Mouse (Mus musculus) T-helper 2 cell (primary cell): ENCODE measurements around the gene Trim62.

Experiments used
- in situ Hi-C: fragments of 300-600 bp; cut with MboI, MseI; formaldehyde crosslinking; loops from one replicate; pipeline ENCODE4 v1.15.1; 2025; ENCODE audit warnings: high pct_unique_total_duplicates

Trim62 gene

GRCm38 (mm10) chr4:128907238-128907968 lies 24.0 kb downstream of the Trim62 start:
- in situ Hi-C loops, result no loop called here

- in situ Hi-C loops, result no loop called here
Observed at GRCm38 (mm10) chr4:128908586-128909377, 25.4 kb downstream of the Trim62 start.

GRCm38 (mm10) chr4:128909378-128909831 lies 26.0 kb downstream of the Trim62 start:
- in situ Hi-C loops, result no loop called here

- in situ Hi-C loops, result no loop called here
Observed at GRCm38 (mm10) chr4:128910276-128911063, 27.1 kb downstream of the Trim62 start.

- in situ Hi-C loops, result no loop called here
Observed at GRCm38 (mm10) chr4:128912085-128912484, 28.7 kb downstream of the Trim62 start.

- in situ Hi-C loops, result no loop called here
Observed at GRCm38 (mm10) chr4:128913794-128914193, 30.4 kb downstream of the Trim62 start.

GRCm38 (mm10) chr4:128917119-128917518 lies 33.7 kb downstream of the Trim62 start:
- in situ Hi-C loops, result no loop called here

GRCm38 (mm10) chr4:128917756-128918155 lies 34.4 kb downstream of the Trim62 start:
- in situ Hi-C loops, result no loop called here

- in situ Hi-C loops, result no loop called here
Observed at GRCm38 (mm10) chr4:128918187-128918586, 34.8 kb downstream of the Trim62 start.

GRCm38 (mm10) chr4:128919106-128919505 lies 35.7 kb downstream of the Trim62 start:
- in situ Hi-C loops, result no loop called here

- in situ Hi-C loops, result no loop called here
Observed at GRCm38 (mm10) chr4:128923603-128924002, 40.2 kb downstream of the Trim62 start.

- in situ Hi-C loops, result no loop called here
Observed at GRCm38 (mm10) chr4:128924841-128925606, 41.6 kb downstream of the Trim62 start.

- in situ Hi-C loops, result no loop called here
Observed at GRCm38 (mm10) chr4:128932783-128933182, 49.4 kb downstream of the Trim62 start.

- in situ Hi-C loops, result no loop called here
Observed at GRCm38 (mm10) chr4:128935595-128935994, 52.2 kb downstream of the Trim62 start.

GRCm38 (mm10) chr4:128942346-128942745 lies 59.0 kb downstream of the Trim62 start:
- in situ Hi-C loops, result no loop called here

GRCm38 (mm10) chr4:128946736-128947135 lies 63.4 kb downstream of the Trim62 start:
- in situ Hi-C loops, result no loop called here

GRCm38 (mm10) chr4:128947326-128947933 lies 64.0 kb downstream of the Trim62 start:
- in situ Hi-C loops, result no loop called here

- in situ Hi-C loops, result no loop called here
Observed at GRCm38 (mm10) chr4:128948137-128948674, 64.8 kb downstream of the Trim62 start.

GRCm38 (mm10) chr4:128949470-128950005 lies 66.2 kb downstream of the Trim62 start:
- in situ Hi-C loops, result no loop called here

- in situ Hi-C loops, result no loop called here
Observed at GRCm38 (mm10) chr4:128950461-128950860, 67.1 kb downstream of the Trim62 start.
